Mouse (Mus musculus): ENCODE measurements around the gene Slc39a11. TPM values are rescaled to one million over a fixed set of nuclear protein-coding genes. Genes with fewer than 3 reads are reported as not detected.

Slc39a11 gene
- total RNA-seq, 4 experiments from 2014 or later = 32.5 to 40.2 (median 36.8) TPM

DNA sequence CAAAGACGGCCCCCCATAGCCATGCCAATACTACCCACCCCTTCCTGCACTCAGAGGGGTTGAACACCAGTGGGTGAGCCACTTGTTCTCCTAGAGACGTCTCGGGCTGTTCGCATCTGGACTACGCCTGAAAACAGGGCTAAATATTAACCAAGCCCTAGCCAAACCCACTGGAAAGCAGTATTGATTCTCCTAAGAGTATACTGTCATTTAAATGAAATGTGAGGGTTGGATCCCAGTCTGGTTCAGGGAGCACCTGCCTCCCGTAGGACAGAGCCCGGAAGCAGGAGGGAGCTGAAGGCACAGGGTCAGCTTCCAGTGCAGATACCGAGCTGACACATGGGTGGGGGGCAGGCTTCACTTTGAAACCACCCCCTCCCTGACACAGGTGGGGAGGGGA, 18.0 kb downstream of the Slc39a11 start:
- no peak for DNase-seq

DNA sequence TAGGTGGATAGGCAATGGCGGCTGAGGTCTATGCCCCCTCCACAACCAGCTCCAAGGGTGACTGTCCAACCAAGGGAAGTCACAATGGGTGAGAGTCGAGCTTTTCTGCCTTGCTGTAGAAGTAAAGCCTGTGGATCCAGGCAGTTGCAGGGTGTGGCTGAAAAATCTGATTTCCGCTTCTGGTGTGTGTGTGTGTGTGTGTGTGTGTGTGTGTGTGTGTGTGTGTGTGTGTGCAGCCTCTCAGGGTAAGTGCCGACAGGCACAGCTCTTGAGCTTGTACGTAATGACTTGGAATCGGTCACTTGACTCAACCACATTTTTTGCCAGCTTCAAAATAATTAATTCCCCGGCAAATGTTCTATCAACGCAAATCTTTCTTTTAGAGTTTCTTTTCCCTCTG, 18.6 kb downstream of the Slc39a11 start:
- DNase-seq = no peak

DNA sequence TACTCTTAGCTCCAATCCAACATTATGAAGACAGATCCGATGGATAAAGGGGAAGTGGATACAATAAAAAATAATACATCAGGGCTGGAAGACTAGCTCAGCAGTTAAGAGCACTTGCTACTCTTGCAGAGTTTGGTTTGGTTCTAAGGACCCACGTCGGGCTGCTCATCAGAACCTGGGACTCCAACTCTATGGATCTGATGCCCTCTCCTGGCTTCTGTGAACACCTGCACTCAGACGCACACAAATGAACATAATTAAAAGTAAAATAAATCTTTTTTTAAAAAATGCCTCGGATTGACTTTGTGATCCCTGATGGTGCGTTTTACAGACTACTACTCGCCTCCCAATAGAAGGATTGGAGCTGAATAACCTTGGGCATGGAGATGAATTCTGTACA, 19.2 kb downstream of the Slc39a11 start:
- DNase-seq = no peak

DNA sequence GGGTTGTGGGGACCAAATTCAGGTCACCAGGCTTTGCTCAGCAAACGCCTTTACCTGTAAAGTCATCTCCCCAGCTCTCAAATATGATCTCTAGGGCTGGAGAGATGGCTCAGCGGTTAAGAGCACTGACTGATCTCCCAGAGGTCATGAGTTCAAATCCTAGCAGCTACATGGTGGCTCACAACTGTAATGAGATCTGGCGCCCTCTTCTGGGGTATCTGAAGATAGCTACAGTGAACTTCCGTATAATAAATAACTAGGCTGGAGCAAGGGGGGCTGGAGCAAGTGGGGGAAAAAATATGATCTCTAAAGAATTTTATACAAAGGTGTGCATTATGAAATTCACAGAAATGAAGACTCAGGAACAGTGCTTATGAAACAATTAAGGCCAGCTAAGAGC, 22.1 kb downstream of the Slc39a11 start:
- DNase-seq = no peak

DNA sequence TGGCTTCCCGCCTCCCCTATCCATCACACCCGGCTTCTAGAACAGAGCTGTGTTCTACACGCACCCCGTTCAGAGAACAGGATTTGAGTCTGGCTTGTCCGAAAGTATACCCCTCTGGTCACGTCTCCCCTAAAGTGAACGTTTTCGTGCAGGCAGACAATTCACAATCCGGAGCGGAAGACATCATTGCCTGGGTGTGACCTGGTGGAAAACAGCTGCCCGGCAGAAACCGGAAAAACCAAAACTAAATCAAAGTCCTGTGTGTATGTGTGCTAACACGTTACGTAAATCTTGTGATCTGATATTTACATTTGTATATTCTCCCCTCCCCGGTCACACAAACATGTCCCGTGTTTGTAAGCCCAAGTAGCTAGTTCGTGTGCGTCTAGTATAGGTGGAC, 24.4 kb downstream of the Slc39a11 start:
- DNase-seq = no peak

DNA sequence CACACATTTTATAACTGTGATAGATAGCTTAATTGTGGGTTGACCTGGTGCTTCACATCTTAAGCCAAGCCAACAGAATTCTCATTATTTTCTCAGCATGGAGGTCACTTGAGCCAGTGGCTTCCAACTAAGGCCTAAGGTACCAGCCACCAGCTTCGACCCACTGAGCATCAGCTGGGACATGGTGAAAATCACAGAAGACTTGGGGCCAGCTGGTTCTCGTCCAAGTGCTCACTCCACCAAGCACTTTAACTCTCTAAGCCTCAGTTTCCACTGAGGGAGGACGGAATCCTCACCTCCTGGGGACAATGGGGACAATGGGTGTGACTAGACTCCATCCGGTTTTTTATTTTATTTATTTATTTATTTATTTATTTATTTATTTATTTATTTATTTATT, 27.9 kb downstream of the Slc39a11 start:
- DNase-seq = no peak

DNA sequence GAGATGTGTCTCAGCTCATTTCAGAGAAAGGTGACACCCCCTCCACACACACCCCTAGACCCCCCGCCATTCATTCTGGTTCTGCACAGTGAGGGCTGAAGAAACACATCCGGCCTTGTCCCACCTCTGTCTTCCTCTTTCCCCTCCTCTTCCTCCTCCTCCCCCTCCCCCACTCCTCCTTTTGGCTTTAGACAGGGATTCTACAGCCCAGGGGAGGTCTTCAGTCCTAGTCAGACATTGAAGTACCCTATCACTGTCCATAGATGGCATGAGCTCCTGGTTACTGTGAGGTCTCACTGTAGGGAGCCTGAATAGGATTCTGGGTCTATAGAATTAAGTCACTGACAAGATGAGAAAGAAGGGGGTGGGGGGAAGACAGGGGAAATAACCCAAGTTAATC, 28.9 kb downstream of the Slc39a11 start:
- no peak for DNase-seq

DNA sequence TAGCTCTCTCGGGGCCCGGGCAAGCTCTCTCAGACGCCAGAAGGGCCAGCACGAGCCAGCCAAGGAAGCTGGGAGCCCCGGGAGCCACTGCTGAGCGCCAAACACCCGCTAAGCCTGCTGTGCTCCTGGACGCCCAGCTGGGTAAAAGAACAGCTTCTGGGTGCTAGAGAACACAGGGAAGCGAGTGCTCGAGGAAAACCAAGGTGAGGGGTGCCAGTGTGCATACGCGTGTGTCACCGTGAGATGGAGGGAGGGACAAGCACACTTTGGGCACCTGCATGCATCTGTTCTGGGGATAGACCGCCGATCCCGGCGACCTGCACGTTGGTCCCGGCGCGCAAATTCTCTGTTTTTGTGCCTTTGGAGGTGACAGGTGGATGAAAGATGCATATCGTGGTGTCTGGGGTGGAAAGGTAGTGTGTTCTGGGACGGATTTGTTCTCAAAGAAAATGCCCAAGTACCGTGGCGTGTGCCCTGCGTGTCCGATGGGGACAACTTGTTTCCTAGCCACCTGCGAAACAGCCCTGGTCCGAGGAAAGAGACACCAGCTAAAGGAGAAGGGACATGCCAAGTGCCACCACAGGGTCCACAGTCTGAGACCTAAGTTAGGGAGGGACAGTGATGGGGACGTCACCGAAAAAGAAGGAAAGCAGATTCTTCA, 30.3 kb downstream of the Slc39a11 start:
- DNase-seq = no peak

DNA sequence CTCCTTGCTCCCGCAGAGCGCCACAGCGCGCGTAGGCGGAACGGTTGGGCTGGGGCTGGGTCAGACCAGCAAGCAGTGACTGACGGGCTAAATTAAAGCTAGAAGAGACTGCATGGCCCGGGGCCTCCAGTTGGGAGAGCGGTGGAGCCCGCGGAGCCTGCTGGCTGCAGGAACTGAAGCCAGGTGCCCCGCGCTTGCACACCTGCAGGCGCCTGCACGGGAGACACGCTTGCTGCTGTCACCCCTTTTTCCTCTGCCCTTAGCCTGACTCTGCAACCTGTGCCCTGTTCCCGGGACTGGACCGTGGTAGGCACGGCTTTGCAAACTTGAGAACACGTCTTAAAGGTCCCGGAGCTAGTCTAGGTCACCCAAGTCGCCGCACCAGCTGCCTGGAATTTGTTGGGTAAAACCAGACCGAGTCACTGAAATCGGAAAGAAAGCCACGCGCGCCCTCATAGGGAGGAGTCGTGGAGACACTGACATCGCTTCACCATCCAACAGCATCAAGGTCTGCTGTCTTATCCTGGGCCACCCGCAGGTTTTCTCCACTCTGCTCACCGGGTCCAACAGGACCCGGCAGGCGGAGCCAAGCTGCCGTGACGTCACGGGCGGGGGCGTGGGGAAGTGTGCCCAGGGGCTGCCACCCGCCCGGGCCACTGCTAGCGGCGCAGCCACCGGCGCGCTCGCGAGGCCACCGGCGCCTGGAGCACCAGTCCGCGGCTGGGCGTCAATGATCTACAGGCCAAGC, 31.0 kb downstream of the Slc39a11 start, which contains the start of gene Sstr2:
Sstr2 (plus strand) TSS at position 671 of the 748 bp plus-strand sequence.
- DNase-seq = peak; percentile 52

DNA sequence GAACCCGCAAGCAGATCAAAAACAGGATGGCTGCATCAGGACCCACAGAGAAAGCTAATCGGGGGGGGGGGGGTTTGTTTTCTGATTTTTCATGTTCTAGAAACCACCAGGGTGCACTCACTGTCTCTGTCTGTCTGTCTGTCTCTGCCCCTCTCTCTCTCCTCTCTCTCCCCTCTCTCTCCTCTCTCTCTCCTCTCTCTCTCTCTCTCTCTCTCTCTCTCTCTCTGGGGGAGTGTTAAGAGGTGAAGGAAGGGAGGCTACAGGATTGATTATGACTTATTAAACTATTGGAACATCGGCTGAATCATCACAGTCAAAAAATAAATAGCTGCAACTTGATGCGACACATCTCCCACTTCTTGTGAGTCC, 31.6 kb downstream of the Slc39a11 start:
- no peak for DNase-seq

DNA sequence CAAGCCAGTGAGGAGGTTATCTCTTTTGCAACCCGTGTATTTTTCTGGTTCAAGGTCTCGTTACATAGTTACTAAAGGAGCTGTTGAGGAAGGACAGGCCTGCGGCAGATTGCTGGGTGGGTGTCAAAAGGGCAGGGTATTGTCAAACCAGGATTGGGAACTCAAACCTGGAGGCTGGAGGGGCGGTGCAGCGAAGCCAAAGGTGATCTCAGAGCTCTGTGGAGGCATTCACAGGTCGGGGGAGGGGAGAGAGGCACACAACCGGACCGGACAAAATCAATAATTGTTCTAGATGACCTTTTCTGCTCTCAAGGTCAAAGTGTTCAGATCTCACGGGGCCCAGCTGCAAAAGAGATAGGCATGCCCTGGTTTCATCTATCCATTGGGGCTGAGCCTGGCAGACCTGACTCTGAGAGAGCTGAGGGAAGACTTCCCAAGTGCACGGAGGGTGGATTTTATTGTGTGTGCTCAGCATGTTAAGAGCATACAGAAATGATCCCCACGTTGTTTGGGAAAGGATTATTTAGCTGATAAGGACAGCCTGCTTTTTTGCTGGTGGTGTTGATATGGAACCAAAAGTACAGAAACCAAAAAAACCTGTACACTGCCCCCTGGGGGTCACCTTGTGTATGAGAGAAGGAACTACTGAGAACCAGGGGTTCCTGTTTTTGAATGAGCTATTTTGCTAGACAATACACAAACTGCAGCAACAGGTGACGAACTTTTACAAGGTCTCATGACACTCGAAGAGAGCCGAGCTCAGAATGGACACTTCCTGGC, 32.6 kb downstream of the Slc39a11 start:
- no peak for DNase-seq

DNA sequence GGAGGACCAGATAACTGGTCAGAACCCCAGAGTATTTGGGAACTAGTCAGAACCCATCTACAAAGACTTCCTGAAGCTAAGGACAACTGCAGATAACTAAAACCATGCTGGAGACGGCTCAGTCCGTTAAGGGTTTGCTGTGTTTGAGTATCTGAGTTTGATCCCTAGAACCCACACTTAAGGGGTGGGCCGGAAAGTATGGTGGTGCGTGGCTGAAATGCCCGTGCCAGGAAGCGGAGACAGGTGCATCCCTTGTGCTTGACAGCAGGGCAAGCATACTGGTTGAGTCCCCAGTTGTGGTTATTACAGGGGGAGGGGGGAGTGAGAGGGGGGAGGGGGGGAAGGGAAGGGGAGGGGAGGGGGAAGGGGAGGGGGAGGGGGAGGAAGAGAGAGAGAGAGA, 35.4 kb downstream of the Slc39a11 start:
- no peak for DNase-seq

DNA sequence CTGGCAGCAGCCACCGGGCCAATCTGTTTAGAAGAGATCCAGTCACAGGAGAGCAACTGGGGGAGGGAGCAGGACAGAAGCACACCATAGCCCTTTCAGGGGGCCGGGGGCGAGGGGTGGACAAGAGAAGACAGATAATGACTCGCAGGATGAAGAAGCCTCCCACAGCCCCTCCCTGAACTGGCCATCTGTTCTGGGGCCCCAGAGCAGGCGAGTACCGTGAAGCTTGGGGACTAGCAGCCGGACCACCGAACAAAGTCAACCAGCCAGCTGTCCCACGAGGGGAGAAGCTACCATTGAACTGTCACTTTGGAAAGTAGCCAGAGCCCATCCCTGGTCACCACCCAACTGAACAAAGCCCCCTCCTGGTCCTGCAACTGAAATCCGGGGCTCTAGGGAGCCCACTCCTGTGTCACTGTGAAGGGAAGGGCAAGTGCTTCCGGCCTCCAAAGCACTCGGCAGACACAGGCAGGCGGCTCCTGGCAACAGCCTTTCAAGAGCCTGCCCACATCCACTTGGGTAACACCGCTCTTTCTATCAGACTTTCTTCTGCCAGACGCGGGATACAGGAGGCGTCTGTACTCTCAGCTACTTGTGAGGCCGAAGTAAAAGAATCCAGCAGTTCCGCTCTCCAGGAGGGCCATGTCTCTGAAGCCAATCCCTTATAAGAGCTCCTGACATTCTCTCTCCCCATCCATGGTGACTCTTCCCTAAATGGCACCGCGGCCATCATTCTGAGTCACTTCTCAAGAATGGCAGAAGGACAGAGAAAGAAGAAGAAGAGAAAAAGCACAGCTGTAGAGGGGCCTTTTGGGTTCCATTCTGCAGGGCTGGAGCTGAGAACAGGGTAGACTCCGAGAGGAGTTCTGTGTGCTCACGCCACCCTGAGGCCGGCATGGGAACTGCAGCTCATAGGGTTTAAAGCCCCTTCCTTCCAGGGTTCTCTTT, 37.9 kb downstream of the Slc39a11 start:
- peak; percentile 36 for DNase-seq

DNA sequence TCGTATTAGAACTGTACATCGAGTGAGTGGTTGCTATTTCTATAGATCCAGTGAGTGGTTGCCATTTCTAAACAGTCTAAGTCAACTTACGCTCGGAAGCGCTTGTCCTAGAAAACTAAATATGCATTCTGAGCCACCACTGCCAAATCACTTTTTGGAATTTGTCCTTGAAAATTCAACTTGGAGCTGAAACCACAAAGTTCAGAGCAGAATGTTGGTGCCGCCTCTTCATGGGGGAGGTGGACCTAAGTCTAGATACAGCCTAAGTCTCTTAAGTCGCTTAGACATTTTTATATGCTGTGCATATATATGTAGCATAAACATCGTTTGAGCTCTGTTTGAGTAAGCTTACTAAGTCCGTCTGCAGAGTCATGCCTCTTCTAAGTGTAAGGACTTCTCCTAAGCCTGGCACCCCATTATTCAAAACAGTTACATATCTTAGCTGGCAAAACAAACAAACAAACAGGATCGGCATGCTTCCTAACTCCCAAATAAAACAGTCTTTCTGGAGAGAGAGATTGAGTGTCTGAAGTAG, 38.7 kb downstream of the Slc39a11 start:
- no peak for DNase-seq

DNA sequence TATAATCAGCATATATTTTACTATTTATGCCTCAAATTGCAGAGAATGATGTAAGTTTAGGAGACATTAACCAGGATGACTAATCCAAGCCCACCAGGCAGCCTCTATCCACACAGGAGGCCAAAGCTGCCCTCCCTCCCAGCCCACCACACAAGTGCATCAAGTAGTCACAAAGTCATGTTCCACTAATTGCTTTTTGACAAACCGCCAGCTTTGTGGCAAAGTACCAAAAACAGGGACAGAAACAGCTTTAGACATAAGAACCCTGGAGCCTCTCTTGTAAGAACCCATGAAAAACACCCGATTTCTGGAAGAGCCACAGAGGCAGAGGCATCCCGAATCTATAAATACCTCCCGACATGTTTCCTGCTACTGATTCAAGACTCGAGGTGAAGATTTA, 39.6 kb downstream of the Slc39a11 start:
- DNase-seq = no peak

DNA sequence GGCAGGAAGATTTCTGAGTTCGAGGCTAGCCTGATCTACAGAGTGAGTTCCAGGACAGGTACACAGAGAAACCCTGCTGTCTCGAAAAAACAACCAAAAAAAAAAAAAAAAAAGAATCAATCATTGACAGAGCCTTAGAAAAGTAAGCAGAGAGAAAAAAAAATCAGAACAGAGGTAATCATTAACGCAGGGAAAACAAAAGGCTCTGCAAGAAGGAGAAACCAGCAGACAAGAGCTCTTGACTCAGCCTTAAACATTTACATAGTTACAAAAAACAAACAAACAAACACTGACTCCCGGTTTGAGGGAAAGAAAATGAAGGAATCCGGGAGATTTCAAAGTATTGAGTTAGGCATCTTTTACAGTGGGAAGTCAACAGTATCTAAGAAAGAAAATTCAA, 40.3 kb downstream of the Slc39a11 start:
- DNase-seq = no peak

DNA sequence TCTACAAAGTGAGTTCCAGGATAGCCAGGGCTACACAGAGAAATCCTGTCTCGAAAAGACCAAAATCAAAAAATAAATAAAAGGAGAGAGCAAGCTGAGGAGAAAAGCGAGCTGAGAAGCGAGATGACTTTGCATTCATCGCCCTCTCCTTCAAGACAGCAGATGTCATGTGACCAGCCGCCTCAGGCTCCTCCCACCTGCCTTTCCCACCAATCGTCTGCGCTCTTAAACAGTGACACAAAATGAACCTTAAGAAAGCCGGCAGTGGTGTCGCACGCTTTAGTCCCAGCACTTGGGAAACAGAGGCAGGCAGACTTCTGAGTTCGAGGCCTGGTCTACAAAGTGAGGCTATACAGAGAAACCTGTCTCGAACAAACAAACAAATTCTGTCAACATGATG, 42.3 kb downstream of the Slc39a11 start:
- DNase-seq = no peak

DNA sequence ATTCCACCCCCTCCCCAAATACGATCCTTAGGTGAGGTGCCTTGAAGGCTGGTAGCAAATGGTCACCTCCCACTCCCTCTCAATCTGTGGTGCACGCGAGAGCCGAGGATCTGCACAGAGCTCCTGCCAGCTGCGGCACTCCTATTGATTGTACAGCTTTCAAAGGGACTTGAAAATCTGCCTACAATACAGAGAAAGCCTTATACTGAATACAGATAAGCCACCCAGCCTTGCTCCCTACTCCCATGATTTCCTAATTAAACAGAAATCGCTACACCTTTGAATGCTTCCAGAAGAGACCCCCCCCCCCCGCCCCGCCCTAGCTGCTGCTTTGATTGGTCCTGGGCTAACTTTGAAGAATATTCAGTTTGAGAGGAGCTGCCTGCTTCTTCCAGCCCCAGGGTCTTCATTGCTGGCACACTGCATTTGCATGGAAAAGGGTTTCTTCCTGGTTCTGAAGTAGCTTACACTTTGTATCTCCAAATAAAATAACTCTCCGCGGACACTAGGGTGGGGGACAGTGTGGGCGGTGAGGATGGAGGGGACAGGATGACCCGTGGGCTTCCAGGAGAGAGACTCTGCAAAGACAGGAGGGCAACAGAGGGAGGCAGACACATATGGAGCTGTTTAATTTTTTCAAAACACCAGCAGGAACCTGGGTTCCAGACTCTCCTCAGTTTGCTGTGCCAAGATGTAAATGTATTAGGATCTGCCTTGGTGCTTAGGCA, 48.1 kb downstream of the Slc39a11 start:
- DNase-seq = no peak

DNA sequence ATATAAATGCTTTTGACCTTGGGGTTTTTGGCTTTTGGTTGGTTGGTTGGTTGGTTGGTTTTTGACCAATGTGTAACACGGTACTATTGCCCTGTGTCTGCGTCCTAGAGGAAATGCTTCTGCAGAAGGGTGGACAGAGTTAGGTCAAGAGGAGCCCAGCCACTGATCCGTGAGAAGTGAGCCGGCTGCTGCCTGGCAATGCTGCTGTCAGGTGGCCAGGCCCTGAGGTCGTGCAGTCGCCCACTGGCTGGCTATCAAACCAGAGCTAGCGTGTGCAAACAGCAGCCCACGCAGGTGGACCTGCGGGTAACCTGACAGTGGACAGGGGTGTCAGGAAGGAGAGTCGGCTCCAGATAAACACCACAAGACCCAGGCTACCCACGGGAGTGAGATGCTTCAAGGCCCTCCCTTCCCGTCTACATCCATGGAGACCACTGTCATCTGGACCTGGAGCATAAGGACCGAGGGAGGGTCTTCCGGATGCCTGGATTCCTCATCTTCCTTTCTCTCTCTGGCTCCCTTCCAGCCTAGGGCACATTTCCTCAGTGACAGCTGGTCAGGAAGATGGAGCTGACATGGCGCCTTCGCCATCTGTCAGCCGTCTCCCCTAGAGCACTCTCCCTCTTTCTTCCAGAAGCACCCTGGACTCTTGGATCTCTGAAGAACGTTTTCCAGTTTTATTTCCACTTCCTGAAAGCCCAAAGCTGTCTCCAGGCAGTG, 49.2 kb downstream of the Slc39a11 start:
- no peak for DNase-seq

DNA sequence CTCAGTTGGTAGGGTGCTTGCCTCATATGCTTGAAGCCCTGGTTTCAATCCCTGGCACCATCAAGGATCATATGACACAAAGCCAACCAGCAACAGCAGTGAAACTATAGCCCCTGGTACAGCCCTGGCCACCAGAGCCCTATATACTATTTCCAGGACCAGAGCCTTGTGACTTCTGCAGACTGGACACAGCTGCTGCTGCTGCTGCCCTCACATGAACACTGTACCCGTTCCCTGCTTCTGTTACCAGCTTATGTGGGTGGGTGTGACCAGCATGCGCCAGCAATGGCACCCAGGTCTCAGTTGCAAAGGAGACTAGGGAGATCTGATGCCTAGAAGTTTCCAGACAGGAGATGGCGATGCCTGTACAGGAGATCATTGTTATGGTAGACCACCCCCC, 52.2 kb downstream of the Slc39a11 start:
- no peak for DNase-seq

DNA sequence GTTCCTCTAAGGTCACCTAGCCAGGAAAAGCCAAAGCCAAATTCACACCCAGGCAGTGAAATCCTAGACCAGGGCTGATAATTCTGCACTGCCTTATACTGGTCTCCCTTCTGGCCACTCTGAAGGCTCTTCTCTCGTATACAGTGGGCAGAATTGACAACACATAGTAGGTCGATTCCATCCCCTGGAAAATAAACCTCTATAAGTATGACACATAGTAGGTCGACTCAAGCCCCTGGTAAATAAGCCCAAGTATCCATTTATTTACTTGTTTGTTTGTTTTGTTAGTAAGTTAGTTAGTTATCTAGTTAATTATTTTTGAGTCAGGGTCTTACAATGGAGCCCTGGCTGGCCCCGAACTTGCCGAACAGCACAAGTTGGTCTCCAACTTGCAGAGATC, 54.7 kb downstream of the Slc39a11 start:
- DNase-seq = no peak

Data from adrenal gland, adult 8-10 months (tissue).